Mouse (Mus musculus): ENCODE measurements around the gene BC034090. TPM values are rescaled to one million over a fixed set of nuclear protein-coding genes. Genes with fewer than 3 reads are reported as not detected.

Gene BC034090
- polyA plus RNA-seq, 1 experiment from 2014 or later: 8.2 TPM

- H3K27ac ChIP-seq (ENCODE audit: low read length): no peak overlapping the region
- H3K36me3 ChIP-seq (ENCODE audit: insufficient read depth, low read length): peaks cover 17% of the 10 kb centered on the region; the same call in 1 of the 2 replicates
- no peaks in the 10 kb centered on the region for H3K9me3 ChIP-seq (ENCODE audit: low read length)
Observed at GRCm38 (mm10) chr1:155222101-155222669, 22.1 kb downstream of the BC034090 start.

GRCm38 (mm10) chr1:155218924-155219323, 25.3 kb downstream of the BC034090 start:
- Histone ChIP-seq H3K27me3 (ENCODE audit: insufficient read depth, low read length) (no peaks in the 10 kb centered on the region), H3K9ac (replicated peaks; ENCODE audit: low read length) (no peak overlapping the region), H3K36me3 (ENCODE audit: insufficient read depth, low read length) (peaks cover 7% of the 10 kb centered on the region; the same call in 1 of the 2 replicates), H3K4me2 (replicated peaks; ENCODE audit: low read depth, low read length) (no peak overlapping the region), H3K27ac (ENCODE audit: low read length) (no peak overlapping the region), H3K4me1 (ENCODE audit: insufficient read depth, low read length) (peaks cover 26% of the 10 kb centered on the region), H3K9me3 (ENCODE audit: low read length) (no peaks in the 10 kb centered on the region), H3K4me3 (ENCODE audit: low read length) (no peak overlapping the region)
- WGBS: 74% methylated on average over 5 of the region's 5 CpGs
- ATAC-seq (ENCODE audit: low FRiP score, low TSS enrichment): no peak

More at GRCm38 (mm10) chr1:155222101-155222669, 22.1 kb downstream of the BC034090 start:
- Histone ChIP-seq H3K27me3 (ENCODE audit: insufficient read depth, low read length) (no peaks in the 10 kb centered on the region), H3K4me2 (replicated peaks; ENCODE audit: low read depth, low read length) (no peak overlapping the region), H3K4me3 (ENCODE audit: low read length) (no peak overlapping the region), H3K9ac (replicated peaks; ENCODE audit: low read length) (no peak overlapping the region), H3K4me1 (ENCODE audit: insufficient read depth, low read length) (peaks cover 8% of the 10 kb centered on the region)
- WGBS: 65% methylated on average over 11 of the region's 11 CpGs
- ATAC-seq (ENCODE audit: low FRiP score, low TSS enrichment): no peak

DNA sequence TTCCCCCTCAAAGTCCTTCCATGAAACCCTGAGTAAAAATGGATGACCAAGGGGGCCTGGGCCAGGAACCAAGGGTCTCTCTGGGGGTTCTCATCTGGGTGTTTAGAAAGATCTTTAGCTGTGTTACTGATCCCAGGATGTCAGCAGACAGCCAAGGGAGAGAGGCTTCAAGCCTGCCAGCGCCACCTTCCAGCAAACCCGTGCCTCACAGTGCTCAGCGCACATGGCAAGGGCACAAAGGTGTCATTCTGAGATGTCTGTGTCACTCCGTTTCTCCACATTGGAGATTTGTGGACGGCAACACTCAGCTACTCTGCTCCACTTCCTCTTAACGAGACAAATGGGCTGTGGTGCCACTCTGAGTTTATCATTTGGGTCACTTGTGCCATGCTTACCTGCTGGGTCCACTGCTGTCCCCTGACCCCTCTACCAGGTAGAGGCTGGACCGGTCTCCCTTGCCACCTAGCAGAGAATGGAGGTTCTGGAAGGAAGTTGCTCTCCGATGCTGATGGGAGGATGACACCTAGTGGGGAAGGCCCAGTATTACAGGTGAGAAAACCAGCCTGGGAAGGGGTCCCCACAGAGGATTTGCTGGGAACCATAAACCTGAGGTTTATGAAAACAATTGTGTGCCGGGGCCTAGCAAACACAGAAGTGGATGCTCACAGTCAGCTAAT, 26.2 kb downstream of the BC034090 start:
- H3K4me3 ChIP-seq (ENCODE audit: low read length): no peak overlapping the region
- no peak overlapping the region for H3K9ac ChIP-seq (replicated peaks; ENCODE audit: low read length)
- H3K27me3 ChIP-seq (ENCODE audit: insufficient read depth, low read length): no peaks in the 10 kb centered on the region
- ATAC-seq (ENCODE audit: low FRiP score, low TSS enrichment): no peak
- no peaks in the 10 kb centered on the region for H3K9me3 ChIP-seq (ENCODE audit: low read length)
- 50% methylated on average over 9 of the region's 9 CpGs for WGBS
- no peak overlapping the region for H3K4me2 ChIP-seq (replicated peaks; ENCODE audit: low read depth, low read length)
- peaks cover 33% of the 10 kb centered on the region for H3K4me1 ChIP-seq (ENCODE audit: insufficient read depth, low read length)
- H3K36me3 ChIP-seq (ENCODE audit: insufficient read depth, low read length): peaks cover 7% of the 10 kb centered on the region; the same call in 1 of the 2 replicates
- no peak overlapping the region for H3K27ac ChIP-seq (ENCODE audit: low read length)

DNA sequence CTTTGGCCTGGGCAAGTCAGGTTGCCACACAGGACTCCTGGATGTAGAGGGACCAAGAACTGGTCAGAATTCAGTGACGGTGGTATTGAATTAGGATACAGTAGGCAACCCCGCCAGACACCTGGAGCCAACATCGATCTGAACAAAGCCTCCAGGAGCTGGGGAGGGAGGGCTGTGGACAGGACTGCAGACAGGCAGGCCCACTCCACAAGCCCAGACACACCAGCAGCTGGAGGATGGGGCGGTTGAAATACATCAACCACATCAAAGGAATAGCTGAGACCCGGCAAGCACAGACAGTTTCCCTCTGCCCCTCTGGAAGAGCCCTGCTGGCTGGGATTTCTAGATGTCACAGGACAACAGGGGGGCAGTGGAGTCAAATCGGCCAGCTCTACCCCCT, 27.4 kb downstream of the BC034090 start:
- Histone ChIP-seq H3K9ac (replicated peaks; ENCODE audit: low read length) (peak overlapping the region; percentile 20; the same call in 1 of the 2 replicates), H3K27me3 (ENCODE audit: insufficient read depth, low read length) (no peaks in the 10 kb centered on the region), H3K4me3 (ENCODE audit: low read length) (no peak overlapping the region), H3K9me3 (ENCODE audit: low read length) (no peaks in the 10 kb centered on the region), H3K4me1 (ENCODE audit: insufficient read depth, low read length) (peaks cover 45% of the 10 kb centered on the region), H3K36me3 (ENCODE audit: insufficient read depth, low read length) (0 out of 2 replicates have a peak, but pooled peaks cover 5% of the 10 kb centered on the region), H3K27ac (ENCODE audit: low read length) (peak overlapping the region; percentile 73), H3K4me2 (replicated peaks; ENCODE audit: low read depth, low read length) (no peak overlapping the region)
- 57% methylated on average over 6 of the region's 6 CpGs for WGBS
- no peak for ATAC-seq (ENCODE audit: low FRiP score, low TSS enrichment)

DNA sequence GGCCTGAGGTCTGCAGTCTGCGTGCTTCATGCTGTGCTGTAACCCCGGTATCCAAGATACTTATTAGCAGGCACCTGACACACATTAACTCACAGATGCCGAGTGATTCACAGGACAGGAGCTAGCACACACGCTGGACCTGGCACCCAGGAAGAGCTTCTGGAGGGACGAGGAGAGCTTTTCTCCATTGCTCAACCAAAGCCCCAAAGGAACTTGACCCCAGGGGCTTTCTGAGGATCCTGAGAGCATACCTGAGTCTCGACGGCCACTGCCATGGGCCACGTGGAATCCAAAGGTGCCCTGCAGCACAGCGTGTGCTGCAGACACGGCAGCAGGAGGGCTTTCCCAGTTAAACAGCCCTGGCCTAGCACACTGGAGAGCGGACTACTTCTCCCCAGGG, 27.9 kb downstream of the BC034090 start:
- Histone ChIP-seq H3K4me1 (ENCODE audit: insufficient read depth, low read length) (peaks cover 50% of the 10 kb centered on the region), H3K4me2 (replicated peaks; ENCODE audit: low read depth, low read length) (no peak overlapping the region), H3K4me3 (ENCODE audit: low read length) (no peak overlapping the region), H3K36me3 (ENCODE audit: insufficient read depth, low read length) (0 out of 2 replicates have a peak, but pooled peaks cover 5% of the 10 kb centered on the region), H3K27me3 (ENCODE audit: insufficient read depth, low read length) (no peaks in the 10 kb centered on the region), H3K9ac (replicated peaks; ENCODE audit: low read length) (no peak overlapping the region), H3K27ac (ENCODE audit: low read length) (peak overlapping the region; percentile 73), H3K9me3 (ENCODE audit: low read length) (no peaks in the 10 kb centered on the region)
- ATAC-seq (ENCODE audit: low FRiP score, low TSS enrichment): peak; percentile 60
- 74% methylated on average over 11 of the region's 11 CpGs for WGBS

GRCm38 (mm10) chr1:155215066-155215764, 29.0 kb downstream of the BC034090 start:
- no peak overlapping the region for H3K4me2 ChIP-seq (replicated peaks; ENCODE audit: low read depth, low read length)
- WGBS: 38% methylated on average over 9 of the region's 9 CpGs
- H3K9me3 ChIP-seq (ENCODE audit: low read length): no peaks in the 10 kb centered on the region
- H3K27me3 ChIP-seq (ENCODE audit: insufficient read depth, low read length): no peaks in the 10 kb centered on the region
- peaks cover 57% of the 10 kb centered on the region for H3K4me1 ChIP-seq (ENCODE audit: insufficient read depth, low read length)
- ATAC-seq (ENCODE audit: low FRiP score, low TSS enrichment): peak; percentile 11; the same call in 1 of the 2 replicates
- no peak overlapping the region for H3K9ac ChIP-seq (replicated peaks; ENCODE audit: low read length)
- H3K4me3 ChIP-seq (ENCODE audit: low read length): no peak overlapping the region
- H3K36me3 ChIP-seq (ENCODE audit: insufficient read depth, low read length): 0 out of 2 replicates have a peak, but pooled peaks cover 5% of the 10 kb centered on the region
- peak overlapping the region; percentile 58; the same call in 1 of the 2 replicates for H3K27ac ChIP-seq (ENCODE audit: low read length)

- no peak overlapping the region for H3K27ac ChIP-seq (ENCODE audit: low read length)
- no peak for ATAC-seq (ENCODE audit: low FRiP score, low TSS enrichment)
- no peak overlapping the region for H3K9ac ChIP-seq (replicated peaks; ENCODE audit: low read length)
- H3K36me3 ChIP-seq (ENCODE audit: insufficient read depth, low read length): 0 out of 2 replicates have a peak, but pooled peaks cover 5% of the 10 kb centered on the region
- H3K9me3 ChIP-seq (ENCODE audit: low read length): no peaks in the 10 kb centered on the region
- peaks cover 57% of the 10 kb centered on the region for H3K4me1 ChIP-seq (ENCODE audit: insufficient read depth, low read length)
- H3K4me2 ChIP-seq (replicated peaks; ENCODE audit: low read depth, low read length): no peak overlapping the region
- no peaks in the 10 kb centered on the region for H3K27me3 ChIP-seq (ENCODE audit: insufficient read depth, low read length)
- 60% methylated on average over 7 of the region's 7 CpGs for WGBS
- H3K4me3 ChIP-seq (ENCODE audit: low read length): no peak overlapping the region
Observed at GRCm38 (mm10) chr1:155213912-155214311, 30.3 kb downstream of the BC034090 start.

DNA sequence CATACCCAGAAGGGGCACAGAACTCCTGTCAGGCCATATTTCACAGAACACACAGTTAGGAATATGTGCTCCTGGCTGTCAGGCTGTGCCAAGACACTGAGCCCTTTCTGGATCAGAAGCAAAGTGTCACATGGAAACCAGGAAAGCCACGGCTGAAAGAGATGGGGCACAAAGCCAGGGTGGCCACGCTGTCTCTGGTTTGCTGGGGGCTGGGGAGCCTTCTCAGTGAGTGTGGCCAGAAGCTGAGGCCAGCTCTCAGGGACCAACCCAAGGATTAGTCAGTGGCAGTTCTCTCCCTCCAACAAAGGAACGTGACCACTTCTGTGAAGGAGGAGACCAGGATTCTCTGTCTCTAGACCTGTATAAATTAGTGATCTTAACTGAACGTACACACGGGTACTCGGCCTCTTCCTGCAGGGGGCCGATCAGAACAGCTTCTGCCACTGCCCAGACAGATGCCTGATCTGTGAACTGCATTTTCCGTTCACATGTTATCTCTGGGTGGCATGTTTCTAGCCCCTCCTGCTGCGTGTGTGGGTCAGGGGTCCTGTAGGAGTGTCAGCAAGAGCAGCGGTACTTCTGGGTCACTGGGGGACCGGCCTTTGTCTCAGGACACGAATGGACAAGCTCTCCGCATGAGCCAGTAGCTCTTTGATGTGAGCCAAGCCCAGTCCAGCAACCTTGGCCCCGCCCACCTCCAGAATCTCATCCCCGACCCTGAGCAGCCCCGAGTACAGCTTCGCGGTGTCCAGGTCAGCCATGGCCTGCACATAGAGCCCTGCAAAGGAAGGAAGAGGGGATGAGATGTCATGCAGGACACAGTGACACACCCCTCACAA, 31.1 kb downstream of the BC034090 start:
- ATAC-seq (ENCODE audit: low FRiP score, low TSS enrichment): no peak
- H3K9me3 ChIP-seq (ENCODE audit: low read length): no peaks in the 10 kb centered on the region
- WGBS: 23% methylated on average over 18 of the region's 18 CpGs
- 0 out of 2 replicates have a peak, but pooled peaks cover 5% of the 10 kb centered on the region for H3K36me3 ChIP-seq (ENCODE audit: insufficient read depth, low read length)
- peak overlapping the region; percentile 42; the same call in 1 of the 2 replicates for H3K9ac ChIP-seq (replicated peaks; ENCODE audit: low read length)
- no peak overlapping the region for H3K4me3 ChIP-seq (ENCODE audit: low read length)
- H3K27ac ChIP-seq (ENCODE audit: low read length): peak overlapping the region; percentile 76
- H3K4me2 ChIP-seq (replicated peaks; ENCODE audit: low read depth, low read length): no peak overlapping the region
- no peaks in the 10 kb centered on the region for H3K27me3 ChIP-seq (ENCODE audit: insufficient read depth, low read length)
- peaks cover 57% of the 10 kb centered on the region for H3K4me1 ChIP-seq (ENCODE audit: insufficient read depth, low read length)

DNA sequence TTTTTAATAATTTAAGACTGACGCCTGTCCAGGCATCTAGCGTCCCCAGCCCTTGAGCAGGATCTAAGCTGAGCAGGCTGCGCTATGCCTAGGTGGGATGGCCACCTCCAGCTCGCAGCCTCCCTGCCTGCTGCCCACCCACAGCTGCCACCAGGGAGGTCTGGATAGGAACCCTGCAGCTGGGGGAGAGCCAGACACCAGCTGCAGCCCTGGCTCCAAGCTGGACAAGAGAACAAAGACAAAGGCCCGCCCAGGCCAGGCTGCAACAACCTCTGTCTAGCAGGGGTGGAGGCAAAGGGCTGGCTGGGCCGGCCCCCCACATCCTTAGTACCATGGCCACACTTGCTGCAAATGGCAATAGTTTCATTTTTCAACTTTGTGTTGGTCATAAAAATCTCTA, 31.8 kb downstream of the BC034090 start:
- H3K4me1 ChIP-seq (ENCODE audit: insufficient read depth, low read length): peaks cover 57% of the 10 kb centered on the region
- peak overlapping the region; percentile 76 for H3K27ac ChIP-seq (ENCODE audit: low read length)
- peak overlapping the region; percentile 50 for H3K9ac ChIP-seq (replicated peaks; ENCODE audit: low read length)
- no peaks in the 10 kb centered on the region for H3K27me3 ChIP-seq (ENCODE audit: insufficient read depth, low read length)
- WGBS: 15% methylated on average over 6 of the region's 6 CpGs
- H3K4me2 ChIP-seq (replicated peaks; ENCODE audit: low read depth, low read length): no peak overlapping the region
- H3K4me3 ChIP-seq (ENCODE audit: low read length): no peak overlapping the region
- no peaks in the 10 kb centered on the region for H3K9me3 ChIP-seq (ENCODE audit: low read length)
- ATAC-seq (ENCODE audit: low FRiP score, low TSS enrichment): peak; percentile 66
- no peaks in the 10 kb centered on the region for H3K36me3 ChIP-seq (ENCODE audit: insufficient read depth, low read length)

Data from kidney, embryonic 16.5 days (tissue).